Mouse (Mus musculus) neural tube, embryonic 13.5 days (tissue): ENCODE measurements around the gene Nap1l4. TPM values are rescaled to one million over a fixed set of nuclear protein-coding genes. Genes with fewer than 3 reads are reported as not detected.
"Not testable (repeated sequence)": the region's sequence is repeated elsewhere in the genome, so short reads cannot be mapped to it uniquely, and the experiment has no call there.

Experiments
- ATAC-seq: fragments of 200-750 bp; cut with Nextera tagmentation; 2 replicates; pipeline ENCODE4 v1.8.0; 2017; ENCODE audit warnings: low read depth, mild to moderate bottlenecking, moderate TSS enrichment, moderate library complexity
- H3K27ac ChIP-seq: fragments of 300-500 bp; sonication (generic); replicated peaks from 2 replicates; pipeline ENCODE4 v1.5.1; 2015; ENCODE audit warnings: moderate library complexity, mild to moderate bottlenecking, inconsistent platforms
- H3K27me3 ChIP-seq: fragments of 300-500 bp; sonication (generic); 2 replicates; pipeline ENCODE4 v1.6.1; 2015; ENCODE audit warnings: mild to moderate bottlenecking, inconsistent platforms
- H3K36me3 ChIP-seq: fragments of 300-500 bp; sonication (generic); 2 replicates; pipeline ENCODE4 v1.6.1; 2015; ENCODE audit warnings: mild to moderate bottlenecking, inconsistent platforms
- H3K4me1 ChIP-seq: fragments of 300-500 bp; sonication (generic); replicated peaks from 2 replicates; pipeline ENCODE4 v1.6.1; 2015; ENCODE audit warnings: inconsistent platforms
- H3K4me2 ChIP-seq: fragments of 300-500 bp; sonication (generic); 2 replicates; pipeline ENCODE4 v1.6.1; 2015; ENCODE audit warnings: inconsistent platforms, mild to moderate bottlenecking, moderate library complexity
- H3K4me3 ChIP-seq: fragments of 300-500 bp; sonication (generic); 2 replicates; pipeline ENCODE4 v1.5.1; 2015; ENCODE audit warnings: mild to moderate bottlenecking, inconsistent platforms
- H3K9ac ChIP-seq: fragments of 300-500 bp; sonication (generic); 2 replicates; pipeline ENCODE4 v1.6.1; 2015; ENCODE audit warnings: moderate library complexity, mild to moderate bottlenecking, inconsistent platforms
- H3K9me3 ChIP-seq: fragments of 300-500 bp; sonication (generic); 2 replicates; pipeline ENCODE4 v1.6.1; 2016; ENCODE audit warnings: inconsistent platforms
- WGBS: fragments of 180-500 bp; shearing (Covaris S2); methylation state at CpG from one replicate; pipeline ENCODE4 v1.1.7; 2015; 5-methylcytosine and 5-hydroxymethylcytosine counted together
- polyA plus RNA-seq: library from polyadenylated mRNA; unstranded; fragments of >200 nt; fragmentation: Nextera tagmentation; extraction: Ambion mirVana; gene quantifications from 2 replicates; pipeline ENCODE4 v1.2.1, GENCODE M21; 2015

Gene Nap1l4
- polyA plus RNA-seq, 1 experiment from 2014 or later, result 310 TPM

DNA sequence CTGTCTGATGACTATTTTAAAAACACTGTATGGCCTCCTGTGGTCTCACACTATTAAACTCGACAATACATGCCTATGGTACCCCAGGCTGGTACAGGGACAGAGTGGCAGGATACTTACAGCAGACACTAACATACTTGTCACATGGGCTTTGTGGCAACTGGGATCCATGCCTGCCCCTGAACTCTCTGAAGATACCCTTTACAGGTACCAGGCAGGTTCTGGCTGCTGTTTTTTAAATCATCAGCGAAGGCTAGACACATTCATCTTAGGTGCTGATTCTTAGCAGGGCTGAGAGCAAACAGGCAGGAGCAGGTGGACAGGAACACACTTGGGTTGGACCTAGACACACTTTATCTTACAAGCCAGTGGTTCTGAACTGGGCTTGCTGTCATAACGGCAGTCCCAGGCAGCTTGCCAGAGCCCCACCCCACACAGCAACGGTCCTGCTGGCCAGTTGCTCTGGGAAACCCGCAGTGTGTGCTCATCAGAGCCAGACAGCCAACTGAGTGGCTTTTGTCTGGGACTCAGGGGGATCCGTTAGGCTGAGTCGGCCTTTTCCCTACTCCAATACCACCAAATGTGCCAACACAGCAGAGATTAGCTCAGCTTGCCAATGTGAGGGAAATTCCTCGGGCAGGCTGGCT is 8.2 kb upstream of the Nap1l4 start:
- peak overlapping the region; percentile 62 for H3K27ac ChIP-seq
- no peak overlapping the region for H3K4me3 ChIP-seq
- H3K9me3 ChIP-seq, result no peaks in the 10 kb centered on the region

DNA sequence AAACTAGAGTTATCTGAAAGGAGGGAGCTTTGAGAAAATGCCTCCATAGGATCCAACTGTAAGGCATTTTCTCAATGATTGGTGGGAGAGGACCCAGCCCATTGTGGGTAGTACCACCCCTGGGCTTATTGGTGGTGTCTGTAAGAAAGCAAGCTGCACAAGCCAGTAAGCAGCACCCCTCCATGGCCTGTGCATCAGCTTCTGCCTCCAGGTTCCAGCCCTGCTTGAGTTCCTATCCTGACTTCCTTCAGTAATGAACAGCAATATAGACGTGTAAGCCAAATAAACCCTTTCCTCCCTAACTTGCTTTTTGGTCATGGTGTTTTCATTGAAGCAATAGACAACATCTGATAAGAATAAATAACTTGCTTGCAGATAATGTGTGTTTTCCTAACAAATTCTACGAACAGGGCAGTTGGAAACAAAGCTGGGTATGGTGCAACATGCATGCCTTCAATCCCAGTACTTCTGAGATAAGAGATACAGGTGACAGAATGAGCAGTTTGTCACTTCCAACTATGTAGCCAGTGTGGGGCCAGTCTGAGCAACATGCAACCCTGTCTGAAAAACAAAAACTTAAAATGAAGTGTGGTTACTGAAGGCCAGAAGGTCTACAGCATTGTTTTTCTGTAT is 798 bp upstream of the Nap1l4 start:
- peak; percentile 12; the same call in 1 of the 2 replicates for ATAC-seq

More for the DNA sequence above, 8.2 kb upstream of the Nap1l4 start:
- peaks cover 86% of the 10 kb centered on the region for H3K36me3 ChIP-seq
- no peak overlapping the region for H3K9ac ChIP-seq
- whole genome bisulfite sequencing, result 76% methylated on average over 8 of the region's 8 CpGs
- H3K27me3 ChIP-seq, result no peaks in the 10 kb centered on the region
- H3K4me1 ChIP-seq, result peaks cover 6% of the 10 kb centered on the region
- H3K4me2 ChIP-seq, result no peak overlapping the region
- peak; percentile 81 for ATAC-seq

GRCm38 (mm10) chr7:143548231-143548961 is 510 bp downstream of the Nap1l4 start:
- under 1% methylated on average over 49 of the region's 63 CpGs for WGBS
- no peaks in the 10 kb centered on the region for H3K9me3 ChIP-seq
- H3K9ac ChIP-seq, result peak overlapping the region; percentile 93
- H3K4me2 ChIP-seq, result peak overlapping the region; percentile 91
- H3K27me3 ChIP-seq, result no peaks in the 10 kb centered on the region
- H3K4me1 ChIP-seq, result peaks cover 50% of the 10 kb centered on the region
- H3K4me3 ChIP-seq, result peak overlapping the region; percentile 96
- ATAC-seq, result peak; percentile 80
- H3K36me3 ChIP-seq, result peaks cover 15% of the 10 kb centered on the region; the same call in 1 of the 2 replicates
- peak overlapping the region; percentile 90 for H3K27ac ChIP-seq

More for the DNA sequence above, 798 bp upstream of the Nap1l4 start:
- H3K4me3 ChIP-seq, result peak overlapping the region; percentile 96
- H3K9me3 ChIP-seq, result no peaks in the 10 kb centered on the region
- no peaks in the 10 kb centered on the region for H3K27me3 ChIP-seq
- peak overlapping the region; percentile 91 for H3K27ac ChIP-seq
- peaks cover 21% of the 10 kb centered on the region for H3K36me3 ChIP-seq
- H3K9ac ChIP-seq, result peak overlapping the region; percentile 77
- H3K4me1 ChIP-seq, result peaks cover 42% of the 10 kb centered on the region
- WGBS, result 40% methylated on average over 2 of the region's 2 CpGs
- peak overlapping the region; percentile 72 for H3K4me2 ChIP-seq

GRCm38 (mm10) chr7:143546554-143546953 is 2.4 kb downstream of the Nap1l4 start:
- no peaks in the 10 kb centered on the region for H3K27me3 ChIP-seq
- H3K4me3 ChIP-seq, result no peak overlapping the region
- no peak for ATAC-seq
- peak overlapping the region; percentile 43; the same call in 1 of the 2 replicates for H3K9ac ChIP-seq
- no peak overlapping the region for H3K27ac ChIP-seq
- no peaks in the 10 kb centered on the region for H3K9me3 ChIP-seq
- 0 out of 2 replicates have a peak, but pooled peaks cover 8% of the 10 kb centered on the region for H3K36me3 ChIP-seq
- 69% methylated on average over 2 of the region's 2 CpGs for WGBS
- peak overlapping the region; percentile 91; the same call in 1 of the 2 replicates for H3K4me2 ChIP-seq
- H3K4me1 ChIP-seq, result peaks cover 57% of the 10 kb centered on the region

- Histone ChIP-seq H3K27me3 (no peaks in the 10 kb centered on the region), H3K4me3 (no peak overlapping the region), H3K9me3 (no peaks in the 10 kb centered on the region), H3K36me3 (peaks cover 14% of the 10 kb centered on the region), H3K27ac (no peak overlapping the region), H3K9ac (no peak overlapping the region), H3K4me1 (peaks cover 51% of the 10 kb centered on the region), H3K4me2 (no peak overlapping the region)
- ATAC-seq, result no peak
- 91% methylated on average over 2 of the region's 2 CpGs for WGBS
These were observed 4.5 kb downstream of the Nap1l4 start for GRCm38 (mm10) chr7:143544368-143544767.

DNA sequence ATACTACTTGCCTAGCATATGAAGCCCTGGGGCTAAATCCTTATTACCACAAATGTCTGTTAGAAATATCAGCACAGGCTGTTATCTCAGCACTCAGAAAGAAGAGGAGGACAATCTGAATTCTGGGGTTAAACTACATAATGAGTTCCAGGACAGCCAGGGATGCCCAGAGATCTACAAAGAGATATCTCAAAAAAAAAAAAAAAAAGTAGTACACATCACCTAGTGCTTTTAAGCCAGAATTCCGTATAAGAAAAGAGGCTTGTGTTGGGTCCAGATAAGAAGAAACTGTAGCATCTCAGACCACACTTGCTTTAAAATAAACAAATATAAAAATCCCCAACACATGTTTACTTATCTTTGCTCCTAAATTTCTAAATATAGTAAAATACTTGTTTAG is 10.2 kb downstream of the Nap1l4 start:
- Histone ChIP-seq H3K27ac (no peak overlapping the region), H3K9ac (no peak overlapping the region), H3K9me3 (no peaks in the 10 kb centered on the region), H3K4me1 (peaks cover 10% of the 10 kb centered on the region; the same call in 1 of the 2 replicates), H3K36me3 (peaks cover 58% of the 10 kb centered on the region), H3K27me3 (no peaks in the 10 kb centered on the region), H3K4me3 (no peak overlapping the region), H3K4me2 (no peak overlapping the region)
- WGBS, result 83% methylated on average over 1 of the region's 1 CpGs
- ATAC-seq, result no peak

GRCm38 (mm10) chr7:143538229-143538628 is 10.7 kb downstream of the Nap1l4 start:
- not testable (repeated sequence) for ATAC-seq, H3K4me3 ChIP-seq, H3K4me1 ChIP-seq, H3K27me3 ChIP-seq, H3K27ac ChIP-seq, H3K9ac ChIP-seq, H3K9me3 ChIP-seq, H3K4me2 ChIP-seq
- H3K36me3 ChIP-seq, result peaks cover 62% of the 10 kb centered on the region
- 93% methylated on average over 6 of the region's 6 CpGs for WGBS

DNA sequence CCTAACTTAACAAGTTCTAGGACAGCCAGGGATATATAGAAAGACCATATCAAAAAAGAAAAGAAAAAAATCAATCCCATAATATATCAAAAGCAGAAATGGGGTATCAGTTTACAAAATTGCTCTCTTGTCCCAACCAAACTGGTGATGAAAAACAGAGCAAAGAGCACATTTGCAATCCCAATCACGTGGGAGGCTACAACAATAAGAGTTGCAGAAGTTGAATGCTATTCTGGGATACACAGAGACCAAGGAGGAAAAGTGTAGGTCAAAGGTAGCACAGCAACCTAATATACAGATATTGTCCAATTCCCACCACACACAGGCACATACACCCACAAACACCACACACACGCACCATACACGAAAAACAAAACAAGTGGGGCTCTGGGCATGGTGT is 12.7 kb downstream of the Nap1l4 start:
- no peak for ATAC-seq
- Histone ChIP-seq H3K27ac (no peak overlapping the region), H3K9me3 (no peaks in the 10 kb centered on the region), H3K4me2 (no peak overlapping the region), H3K4me1 (no peaks in the 10 kb centered on the region), H3K9ac (no peak overlapping the region), H3K27me3 (no peaks in the 10 kb centered on the region), H3K36me3 (peaks cover 81% of the 10 kb centered on the region), H3K4me3 (no peak overlapping the region)
- WGBS, result 91% methylated on average over 3 of the region's 3 CpGs

GRCm38 (mm10) chr7:143533284-143533683 is 15.6 kb downstream of the Nap1l4 start:
- H3K9ac ChIP-seq, result no peak overlapping the region
- H3K27me3 ChIP-seq, result no peaks in the 10 kb centered on the region
- ATAC-seq, result no peak
- no peak overlapping the region for H3K27ac ChIP-seq
- no peaks in the 10 kb centered on the region for H3K4me1 ChIP-seq
- WGBS, result 80% methylated on average over 2 of the region's 2 CpGs
- H3K4me2 ChIP-seq, result no peak overlapping the region
- H3K9me3 ChIP-seq, result no peaks in the 10 kb centered on the region
- H3K36me3 ChIP-seq, result peaks cover 99% of the 10 kb centered on the region
- no peak overlapping the region for H3K4me3 ChIP-seq

DNA sequence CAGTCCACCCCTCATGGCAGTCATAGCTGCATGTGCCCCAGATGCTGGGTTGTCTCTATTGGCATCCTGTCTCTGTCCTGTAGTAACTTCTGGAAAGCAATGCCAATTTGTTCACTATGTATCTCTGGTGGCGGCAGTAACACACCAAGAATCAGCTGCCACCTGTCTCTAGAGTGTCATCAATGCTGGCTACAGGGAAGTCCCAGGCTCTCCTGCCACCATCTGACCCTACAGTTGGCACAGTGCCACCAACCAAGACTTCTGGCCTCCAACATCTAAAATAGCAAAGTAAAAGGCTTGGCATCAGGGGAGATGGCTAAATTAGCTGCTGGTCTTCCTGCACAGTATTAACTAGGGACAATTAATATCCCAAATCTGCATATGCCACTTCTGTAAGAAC is 16.5 kb downstream of the Nap1l4 start:
- peaks cover 99% of the 10 kb centered on the region for H3K36me3 ChIP-seq
- no peak for ATAC-seq
- no peaks in the 10 kb centered on the region for H3K27me3 ChIP-seq
- 66% methylated on average over 1 of the region's 1 CpGs for WGBS
- no peaks in the 10 kb centered on the region for H3K4me1 ChIP-seq
- H3K9ac ChIP-seq, result no peak overlapping the region
- H3K4me3 ChIP-seq, result no peak overlapping the region
- H3K27ac ChIP-seq, result no peak overlapping the region
- H3K9me3 ChIP-seq, result no peaks in the 10 kb centered on the region
- H3K4me2 ChIP-seq, result no peak overlapping the region

DNA sequence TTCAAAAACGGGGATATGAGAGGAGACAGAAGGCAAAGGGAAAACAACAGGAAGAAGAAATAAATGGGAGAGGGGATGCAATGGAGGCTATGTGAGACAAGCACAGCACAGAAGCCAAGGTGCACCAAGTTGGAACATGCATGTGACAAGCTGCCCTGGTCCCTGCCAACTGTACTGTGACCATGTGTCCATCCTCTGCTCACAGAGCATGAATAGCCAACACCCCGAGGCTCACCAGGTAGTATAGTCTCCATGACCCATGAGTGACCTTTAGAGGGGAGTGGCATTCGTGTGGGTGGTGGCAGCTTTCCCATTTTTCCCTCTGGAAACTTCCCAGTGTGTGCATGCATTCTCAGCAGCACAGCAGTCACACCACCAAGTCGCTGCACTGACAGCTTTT is 29.6 kb downstream of the Nap1l4 start:
- H3K27ac ChIP-seq, result no peak overlapping the region

GRCm38 (mm10) chr7:143514416-143514768 is 34.5 kb downstream of the Nap1l4 start:
- no peak overlapping the region for H3K9ac ChIP-seq
- no peaks in the 10 kb centered on the region for H3K9me3 ChIP-seq
- 95% methylated on average over 4 of the region's 4 CpGs for WGBS
- H3K4me1 ChIP-seq, result no peaks in the 10 kb centered on the region
- no peaks in the 10 kb centered on the region for H3K27me3 ChIP-seq
- peaks cover 73% of the 10 kb centered on the region for H3K36me3 ChIP-seq
- no peak overlapping the region for H3K27ac ChIP-seq
- no peak overlapping the region for H3K4me2 ChIP-seq
- no peak overlapping the region for H3K4me3 ChIP-seq
- no peak for ATAC-seq

More for the DNA sequence above, 29.6 kb downstream of the Nap1l4 start:
- H3K9ac ChIP-seq, result no peak overlapping the region
- no peak overlapping the region for H3K4me3 ChIP-seq
- 85% methylated on average over 4 of the region's 4 CpGs for WGBS
- H3K36me3 ChIP-seq, result peaks cover 100% of the 10 kb centered on the region
- ATAC-seq, result no peak
- no peaks in the 10 kb centered on the region for H3K4me1 ChIP-seq
- no peaks in the 10 kb centered on the region for H3K9me3 ChIP-seq
- H3K4me2 ChIP-seq, result no peak overlapping the region
- no peaks in the 10 kb centered on the region for H3K27me3 ChIP-seq
